Mouse (Mus musculus) CH12.LX (cell line): ENCODE measurements around the gene Nfatc2. TPM values are rescaled to one million over a fixed set of nuclear protein-coding genes. Genes with fewer than 3 reads are reported as not detected.

Experiments used
- DNase-seq: peaks from one replicate; pipeline ENCODE4 v3.0.0-alpha.2; 2013; ENCODE audit errors: extremely low read depth
- H3K27ac ChIP-seq: 2 replicates; pipeline ENCODE4 v1.5.1; 2012; ENCODE audit warnings: low read depth, mild to moderate bottlenecking, control low read depth, moderate library complexity; ENCODE audit not compliant: insufficient read depth
- H3K27me3 ChIP-seq: replicated peaks from 2 replicates; pipeline ENCODE3; 2012; ENCODE audit warnings: inconsistent platforms
- H3K36me3 ChIP-seq, 2 experiments: replicated peaks in 1 of 2; 2 replicates each; pipeline versions ENCODE3 to v1.6.1; 2012; ENCODE audit warnings: inconsistent platforms in 1 of 2, low read length in 1 of 2, mild to moderate bottlenecking in 1 of 2, mixed read lengths in 1 of 2, moderate library complexity in 1 of 2; ENCODE audit not compliant: control insufficient read depth in 1 of 2, insufficient read depth in 1 of 2
- H3K4me1 ChIP-seq, 2 experiments: 2 replicates each; pipeline ENCODE4 v1.6.1; 2012; ENCODE audit warnings: inconsistent platforms in 1 of 2, moderate library complexity in 1 of 2; ENCODE audit not compliant: insufficient read depth in 2 of 2, control insufficient read depth in 1 of 2
- H3K4me2 ChIP-seq: 2 replicates; pipeline ENCODE4 v1.6.1; 2012; ENCODE audit warnings: low read depth, mild to moderate bottlenecking, control low read depth; ENCODE audit not compliant: poor library complexity, insufficient read depth, severe bottlenecking
- H3K4me3 ChIP-seq, 3 experiments: fragments of 150-350 bp in 1 of 3; sonication (generic) in 1 of 3; replicated peaks in 1 of 3; 2 replicates each; pipeline versions ENCODE3 to v1.5.1; 2011 to 2012; ENCODE audit warnings: low read depth in 2 of 3, low read length in 2 of 3, mild to moderate bottlenecking in 2 of 3, moderate library complexity in 2 of 3, control low read depth in 1 of 3, improper control_type of control experiment in 1 of 3, inconsistent platforms in 1 of 3, mixed read lengths in 1 of 3; ENCODE audit not compliant: poor library complexity in 1 of 3
- H3K79me2 ChIP-seq: replicated peaks from 2 replicates; pipeline ENCODE4 v1.6.1; 2012; ENCODE audit warnings: mild to moderate bottlenecking, moderate library complexity; ENCODE audit not compliant: control insufficient read depth, poor library complexity, insufficient read depth, severe bottlenecking; ENCODE audit errors: extremely low read depth
- H3K9ac ChIP-seq: 2 replicates; pipeline ENCODE4 v1.6.1; 2012; ENCODE audit warnings: low read depth, mild to moderate bottlenecking, control low read depth, moderate library complexity; ENCODE audit not compliant: insufficient read depth
- H3K9me3 ChIP-seq: replicated peaks from 2 replicates; pipeline ENCODE3; 2012; ENCODE audit warnings: low read length, inconsistent platforms, mixed read lengths
- CHD1 ChIP-seq: IDR thresholded peaks from 2 replicates; pipeline ENCODE4 v1.6.1; 2012; ENCODE audit warnings: low read depth, low read length, improper control_type of control experiment, inconsistent platforms
- CTCF ChIP-seq, 2 experiments: IDR thresholded peaks in 1 of 2; conservative IDR thresholded peaks in 1 of 2; 2 replicates each; pipeline ENCODE4 v1.5.1; 2011 to 2012; ENCODE audit warnings: low read depth in 2 of 2, low read length in 2 of 2, improper control_type of control experiment in 1 of 2, inconsistent platforms in 1 of 2, mild to moderate bottlenecking in 1 of 2, moderate library complexity in 1 of 2
- E2F4 ChIP-seq: IDR thresholded peaks from 2 replicates; pipeline ENCODE4 v1.6.1; 2011; ENCODE audit warnings: low read depth, low read length, improper control_type of control experiment; ENCODE audit not compliant: insufficient replicate concordance
- ELF1 ChIP-seq: IDR thresholded peaks from 2 replicates; pipeline ENCODE4 v1.6.1; 2014; ENCODE audit warnings: low read depth, mild to moderate bottlenecking, inconsistent platforms, low read length, improper control_type of control experiment
- EP300 ChIP-seq: IDR thresholded peaks from 2 replicates; pipeline ENCODE4 v1.6.1; 2011; ENCODE audit warnings: low read length, improper control_type of control experiment
- ETS1 ChIP-seq: conservative IDR thresholded peaks from 2 replicates; pipeline ENCODE4 v1.6.1; 2012; ENCODE audit warnings: low read depth, mild to moderate bottlenecking, inconsistent platforms, low read length, improper control_type of control experiment, moderate library complexity
- HCFC1 ChIP-seq: IDR thresholded peaks from 2 replicates; pipeline ENCODE4 v1.6.1; 2012; ENCODE audit warnings: low read depth, mild to moderate bottlenecking, inconsistent platforms, low read length, improper control_type of control experiment
- JUN ChIP-seq: IDR thresholded peaks from 2 replicates; pipeline ENCODE4 v1.6.1; 2011; ENCODE audit warnings: low read depth, mild to moderate bottlenecking, low read length, improper control_type of control experiment, moderate library complexity; ENCODE audit not compliant: insufficient read depth
- JUND ChIP-seq: conservative IDR thresholded peaks from 2 replicates; pipeline ENCODE4 v1.6.1; 2011; ENCODE audit warnings: low read depth, low read length, improper control_type of control experiment
- MAX ChIP-seq: IDR thresholded peaks from 2 replicates; pipeline ENCODE4 v1.6.1; 2011; ENCODE audit warnings: low read length, improper control_type of control experiment
- MAZ ChIP-seq: IDR thresholded peaks from 2 replicates; pipeline ENCODE4 v1.6.1; 2012; ENCODE audit warnings: low read depth, mild to moderate bottlenecking, inconsistent platforms, low read length, improper control_type of control experiment, moderate library complexity
- MEF2A ChIP-seq: IDR thresholded peaks from 2 replicates; pipeline ENCODE4 v1.6.1; 2014; ENCODE audit warnings: low read depth, mild to moderate bottlenecking, inconsistent platforms, low read length, improper control_type of control experiment, borderline replicate concordance
- MYC ChIP-seq: IDR thresholded peaks from 2 replicates; pipeline ENCODE4 v1.6.1; 2011; ENCODE audit warnings: low read depth, mild to moderate bottlenecking, improper control_type of control experiment, low read length
- PAX5 ChIP-seq: IDR thresholded peaks from 2 replicates; pipeline ENCODE4 v1.6.1; 2012; ENCODE audit warnings: low read length, inconsistent platforms, mixed read lengths
- RAD21 ChIP-seq: IDR thresholded peaks from 2 replicates; pipeline ENCODE4 v1.6.1; 2011; ENCODE audit warnings: low read depth, mild to moderate bottlenecking, low read length, improper control_type of control experiment, moderate library complexity
- RCOR1 ChIP-seq: conservative IDR thresholded peaks from 2 replicates; pipeline ENCODE4 v1.6.1; 2012; ENCODE audit warnings: low read depth, mild to moderate bottlenecking, inconsistent platforms, low read length, improper control_type of control experiment
- SIN3A ChIP-seq: IDR thresholded peaks from 2 replicates; pipeline ENCODE4 v1.6.1; 2012; ENCODE audit warnings: low read length, improper control_type of control experiment, inconsistent platforms
- SMC3 ChIP-seq: IDR thresholded peaks from 2 replicates; pipeline ENCODE4 v1.6.1; 2011; ENCODE audit warnings: low read depth, low read length, improper control_type of control experiment
- UBTF ChIP-seq: IDR thresholded peaks from 2 replicates; pipeline ENCODE4 v1.6.1; 2012; ENCODE audit warnings: low read depth, mild to moderate bottlenecking, inconsistent platforms, low read length, improper control_type of control experiment, moderate library complexity
- USF2 ChIP-seq: conservative IDR thresholded peaks from 2 replicates; pipeline ENCODE4 v1.6.1; 2011; ENCODE audit warnings: low read depth, low read length, improper control_type of control experiment
- ZC3H11A ChIP-seq: IDR thresholded peaks from 2 replicates; pipeline ENCODE4 v1.6.1; 2012; ENCODE audit warnings: low read depth, mild to moderate bottlenecking, inconsistent platforms, low read length, improper control_type of control experiment
- ZMIZ1 ChIP-seq: IDR thresholded peaks from 2 replicates; pipeline ENCODE4 v1.6.1; 2012; ENCODE audit warnings: low read depth, mild to moderate bottlenecking, inconsistent platforms, low read length, improper control_type of control experiment
- ZNF384 ChIP-seq: IDR thresholded peaks from 2 replicates; pipeline ENCODE4 v1.6.1; 2012; ENCODE audit warnings: low read depth, low read length, improper control_type of control experiment, inconsistent platforms
- dilution Hi-C: fragments of 300-500 bp; cut with MboI; formaldehyde crosslinking; loops from 2 replicates; pipeline ENCODE4 v1.14.3; 2020; ENCODE audit warnings: low sequenced_read_pairs; ENCODE audit not compliant: extremely low pct_unique_long_range_greater_than_20kb, extremely low pct_ligation_motif_present
- in situ Hi-C: fragments of 300-500 bp; cut with MboI; formaldehyde crosslinking; loops from 3 replicates; pipeline ENCODE4 v1.14.3; 2019; ENCODE audit warnings: low sequenced_read_pairs, low pct_ligation_motif_present, low pct_unique_long_range_greater_than_20kb, mixed read lengths
- polyA plus RNA-seq: library from polyadenylated mRNA; unstranded; fragments of >175 nt; gene quantifications from 2 replicates; pipeline ENCODE4 v1.2.1, GENCODE M21; 2012; ENCODE audit warnings: low read depth; ENCODE audit not compliant: insufficient read length
- total RNA-seq, 2 experiments: library from RNA; depleted of rRNA; stranded (reverse); fragments of 300-350 nt in 1 of 2; fragments of >200 nt in 1 of 2; gene quantifications; 2 replicates each; pipeline ENCODE4 v1.2.3; 2012 to 2014

Gene Nfatc2
- total and polyA plus RNA-seq, 3 experiments, result 1.8 to 4.8 (median 3.6) TPM

GRCm38 (mm10) chr2:168618205-168618717 is 16.8 kb upstream of the Nfatc2 start:
- H3K4me3 ChIP-seq, result no peak overlapping the region
- H3K4me1 ChIP-seq, result peaks cover 0 to 4% of the 10 kb centered on the region in 2 experiments; a peak in 1 of 4 replicates
- H3K9ac ChIP-seq, result no peak overlapping the region
- peaks cover 6% of the 10 kb centered on the region for H3K9me3 ChIP-seq
- in situ Hi-C loops (no loop called here), dilution Hi-C loops (no loop called here)
- no peaks in the 10 kb centered on the region for H3K79me2 ChIP-seq
- H3K27ac ChIP-seq, result no peak overlapping the region
- no peaks in the 10 kb centered on the region for H3K36me3 ChIP-seq
- TF ChIP-seq RCOR1 (no peak), MEF2A (no peak), PAX5 (no peak), USF2 (no peak), EP300 (no peak), ZNF384 (no peak), UBTF (no peak), CTCF (conservative IDR thresholded peaks at IDR 0.05 in 1 of 2, IDR thresholded peaks at IDR 0.05 in 1 of 2; ENCODE audit: low read depth in 2 of 2, low read length in 2 of 2) (no peak), ELF1 (no peak), JUND (no peak), SIN3A (no peak), JUN (no peak), MAX (no peak), MYC (no peak), CHD1 (no peak), SMC3 (no peak), RAD21 (no peak), ETS1 (no peak), MAZ (no peak), E2F4 (no peak)
- no peak overlapping the region for H3K4me2 ChIP-seq
- DNase-seq, result no peak
- no peaks in the 10 kb centered on the region for H3K27me3 ChIP-seq

GRCm38 (mm10) chr2:168615160-168615559 is 13.7 kb upstream of the Nfatc2 start:
- no peaks in the 10 kb centered on the region for H3K36me3 ChIP-seq
- in situ Hi-C loops, result no loop called here
- H3K4me1 ChIP-seq, result peaks cover 0 to 4% of the 10 kb centered on the region in 2 experiments; a peak in 1 of 4 replicates
- no peak overlapping the region for H3K9ac ChIP-seq
- no peaks in the 10 kb centered on the region for H3K79me2 ChIP-seq
- DNase-seq, result no peak
- no peak overlapping the region for H3K4me2 ChIP-seq
- H3K27ac ChIP-seq, result no peak overlapping the region
- H3K9me3 ChIP-seq, result peaks cover under 1% of the 10 kb centered on the region
- H3K27me3 ChIP-seq, result peaks cover 2% of the 10 kb centered on the region
- TF ChIP-seq MEF2A (no peak), HCFC1 (no peak), ZC3H11A (no peak), E2F4 (no peak), ELF1 (no peak), ZMIZ1 (no peak), RAD21 (no peak), RCOR1 (no peak), PAX5 (no peak)
- dilution Hi-C loops, result no loop called here
- no peak overlapping the region for H3K4me3 ChIP-seq
